Mouse (Mus musculus) liver, adult 2 months (tissue): ENCODE data around the gene Fam50a.
"Not testable (repeated sequence)": the region's sequence is repeated elsewhere in the genome, so short reads cannot be mapped to it uniquely, and the experiment has no call there.

Source experiments
- CTCF ChIP-seq: fragments of 200-500 bp; IDR thresholded peaks from 2 replicates; pipeline ENCODE4 v1.5.1; 2011; ENCODE audit warnings: low read depth, low read length, control low read depth
- POLR2A ChIP-seq: fragments of 200-500 bp; IDR thresholded peaks from 2 replicates; pipeline ENCODE4 v1.6.1; 2011; ENCODE audit warnings: low read length, control low read depth; ENCODE audit not compliant: insufficient read depth; ENCODE audit errors: extremely low read depth

DNA sequence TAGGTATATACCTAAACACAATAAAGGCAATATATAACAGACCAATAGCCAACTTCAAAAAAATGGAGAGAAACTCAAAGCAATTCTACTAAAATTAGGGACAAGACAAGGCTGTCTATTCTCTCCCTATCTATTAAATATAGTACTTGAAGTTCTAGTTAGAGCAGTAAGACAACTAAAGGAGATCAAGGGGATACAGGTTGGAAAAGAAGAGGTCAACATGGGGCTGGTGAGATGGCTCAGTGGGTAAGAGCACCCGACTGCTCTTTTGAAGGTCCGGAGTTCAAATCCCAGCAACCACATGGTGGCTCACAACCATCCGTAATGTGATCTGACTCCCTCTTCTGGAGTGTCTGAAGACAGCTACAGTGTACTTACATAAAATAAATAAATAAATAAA, 44.2 kb downstream of the Fam50a start:
- not testable (repeated sequence) for TF ChIP-seq CTCF, POLR2A
